Mouse (Mus musculus): ENCODE data around the gene Fcnb. TPM values are rescaled to one million over a fixed set of nuclear protein-coding genes. Genes with fewer than 3 reads are reported as not detected.

Fcnb gene
- polyA plus RNA-seq, 1 experiment = 132 TPM

DNA sequence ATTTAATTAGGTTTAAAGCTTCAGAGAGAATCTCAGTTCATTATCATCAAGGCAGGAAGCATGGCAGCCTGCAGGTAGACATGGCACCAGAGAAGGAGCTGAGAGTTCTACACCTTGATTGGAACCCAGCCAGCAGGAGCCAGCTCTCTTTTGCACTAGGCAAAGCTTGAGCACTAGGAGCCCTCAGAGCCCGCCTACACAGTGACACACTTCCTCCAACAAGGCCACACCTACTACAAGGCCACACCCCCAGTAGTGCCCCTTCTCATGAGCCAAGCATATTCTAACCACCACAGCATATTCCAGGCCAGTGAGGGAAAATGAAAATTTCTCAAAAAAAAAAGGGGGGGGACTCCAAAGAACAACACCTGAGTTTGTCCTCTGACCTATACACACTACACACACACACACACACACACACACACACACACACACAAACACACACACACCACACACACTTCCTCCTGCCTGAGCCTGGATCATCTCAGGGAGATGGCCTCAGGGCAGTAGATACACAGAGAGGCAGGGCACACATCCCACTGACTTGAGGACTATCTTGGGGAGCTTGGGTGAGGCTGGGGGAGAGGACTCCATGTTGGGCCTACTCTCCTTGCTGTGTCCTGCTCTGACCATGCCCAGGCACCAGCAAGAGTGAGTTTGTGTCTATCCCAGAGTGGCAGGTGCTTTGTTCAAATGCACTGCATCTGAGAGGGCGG, 16.7 kb downstream of the Fcnb start:
- H3K4me1 ChIP-seq (ENCODE audit: control insufficient read depth, insufficient read depth, low read length) = peaks cover 4% of the 10 kb centered on the region; the same call in 1 of the 2 replicates
- peak overlapping the region; percentile 74 for H3K27ac ChIP-seq (ENCODE audit: control insufficient read depth, insufficient read depth, low read depth, low read length, poor library complexity)
- H3K4me3 ChIP-seq (replicated peaks; ENCODE audit: control insufficient read depth, low read depth, low read length) = no peak overlapping the region
- WGBS = 63% methylated on average over 2 of the region's 2 CpGs
- TF ChIP-seq CTCF (IDR thresholded peaks at IDR 0.05; ENCODE audit: control insufficient read depth, insufficient read depth, low read length) = no peak
- no peak for TF ChIP-seq POLR2A (IDR thresholded peaks at IDR 0.05; ENCODE audit: borderline replicate concordance, control insufficient read depth, low read depth, low read length)

DNA sequence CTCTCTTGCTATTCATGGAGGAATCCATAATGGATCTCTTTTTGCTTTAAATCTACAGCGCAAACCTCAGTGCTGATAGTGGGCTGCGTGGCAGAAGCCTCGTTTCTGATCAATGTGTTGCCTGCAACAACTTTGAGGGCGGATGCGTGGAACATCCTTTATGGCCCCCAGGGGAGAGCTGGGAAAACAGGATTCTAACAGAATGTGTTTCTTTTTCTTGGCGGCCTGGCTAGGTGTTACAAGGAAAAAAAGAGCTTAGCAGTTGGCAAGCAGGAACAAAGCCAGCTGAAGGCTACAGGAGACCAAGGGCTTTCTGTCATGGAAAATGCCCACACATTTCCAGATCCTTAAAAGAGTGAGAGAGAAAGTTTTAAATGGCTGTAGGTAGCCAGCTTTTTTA, 17.5 kb downstream of the Fcnb start:
- no peak overlapping the region for H3K4me3 ChIP-seq (replicated peaks; ENCODE audit: control insufficient read depth, low read depth, low read length)
- TF ChIP-seq CTCF (IDR thresholded peaks at IDR 0.05; ENCODE audit: control insufficient read depth, insufficient read depth, low read length) = no peak
- TF ChIP-seq POLR2A (IDR thresholded peaks at IDR 0.05; ENCODE audit: borderline replicate concordance, control insufficient read depth, low read depth, low read length) = no peak
- WGBS = 90% methylated on average over 6 of the region's 6 CpGs
- H3K27ac ChIP-seq (ENCODE audit: control insufficient read depth, insufficient read depth, low read depth, low read length, poor library complexity) = 0 out of 2 replicates have a peak overlapping the region, but pooled peaks have one; percentile 37
- peaks cover 4% of the 10 kb centered on the region; the same call in 1 of the 2 replicates for H3K4me1 ChIP-seq (ENCODE audit: control insufficient read depth, insufficient read depth, low read length)

DNA sequence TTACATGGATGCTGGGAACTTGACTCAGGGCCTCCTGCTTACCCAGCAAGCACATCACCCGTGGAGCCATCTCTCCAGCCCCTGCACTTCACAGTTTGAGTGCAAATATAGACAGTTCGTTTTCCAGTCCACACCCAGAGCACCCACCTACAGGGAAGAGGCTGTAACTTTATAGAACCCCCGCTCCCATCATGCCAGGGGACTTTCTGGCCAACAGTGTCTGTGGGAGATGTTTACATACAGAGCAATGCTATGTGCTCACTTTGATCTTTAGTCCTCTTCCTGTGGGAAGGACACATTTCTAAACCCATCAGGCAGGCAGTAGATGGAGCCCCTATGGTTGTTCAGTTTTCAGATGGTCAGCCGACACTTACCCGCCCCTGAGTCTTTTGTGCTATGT, 18.0 kb downstream of the Fcnb start:
- WGBS = 92% methylated on average over 5 of the region's 5 CpGs
- Histone ChIP-seq H3K27ac (ENCODE audit: control insufficient read depth, insufficient read depth, low read depth, low read length, poor library complexity) (no peak overlapping the region), H3K4me1 (ENCODE audit: control insufficient read depth, insufficient read depth, low read length) (peaks cover 4% of the 10 kb centered on the region; the same call in 1 of the 2 replicates), H3K4me3 (replicated peaks; ENCODE audit: control insufficient read depth, low read depth, low read length) (no peak overlapping the region)
- TF ChIP-seq POLR2A (IDR thresholded peaks at IDR 0.05; ENCODE audit: borderline replicate concordance, control insufficient read depth, low read depth, low read length) (no peak), CTCF (IDR thresholded peaks at IDR 0.05; ENCODE audit: control insufficient read depth, insufficient read depth, low read length) (no peak)

DNA sequence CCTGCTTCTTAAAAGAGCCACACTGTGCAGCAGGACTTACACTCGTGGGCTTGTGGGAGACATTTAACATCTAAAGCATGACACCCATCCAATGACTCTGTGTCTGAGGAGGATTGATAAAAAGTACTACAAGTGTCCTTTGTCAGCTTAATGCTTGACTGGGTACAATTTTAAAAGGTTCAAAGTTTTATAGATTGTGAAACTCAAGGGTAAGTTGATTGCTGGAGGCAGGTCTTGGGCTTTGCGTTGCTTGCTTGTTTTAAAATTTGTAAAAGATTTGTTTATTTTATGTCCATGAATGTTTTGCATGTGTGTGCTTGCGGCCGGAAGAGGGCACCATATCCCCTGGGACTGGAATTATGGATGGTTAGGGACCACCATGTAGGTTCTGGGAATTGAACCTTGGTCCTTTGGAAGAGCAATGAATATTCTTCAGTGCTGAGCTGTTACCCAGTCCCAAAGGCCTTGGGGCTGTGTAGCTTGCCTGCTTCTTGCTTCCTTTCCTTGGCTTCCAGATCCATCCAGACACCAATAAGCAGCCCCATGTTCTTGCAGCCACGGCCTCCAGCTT, 19.5 kb downstream of the Fcnb start:
- Histone ChIP-seq H3K4me1 (ENCODE audit: control insufficient read depth, insufficient read depth, low read length) (peaks cover 4% of the 10 kb centered on the region; the same call in 1 of the 2 replicates), H3K4me3 (replicated peaks; ENCODE audit: control insufficient read depth, low read depth, low read length) (no peak overlapping the region), H3K27ac (ENCODE audit: control insufficient read depth, insufficient read depth, low read depth, low read length, poor library complexity) (peak overlapping the region; percentile 83)
- TF ChIP-seq CTCF (IDR thresholded peaks at IDR 0.05; ENCODE audit: control insufficient read depth, insufficient read depth, low read length) = no peak
- no peak for TF ChIP-seq POLR2A (IDR thresholded peaks at IDR 0.05; ENCODE audit: borderline replicate concordance, control insufficient read depth, low read depth, low read length)
- 74% methylated on average over 5 of the region's 5 CpGs for WGBS

GRCm38 (mm10) chr2:28064339-28065080, 20.2 kb downstream of the Fcnb start:
- H3K27ac ChIP-seq (ENCODE audit: control insufficient read depth, insufficient read depth, low read depth, low read length, poor library complexity) = peak overlapping the region; percentile 75
- no peak overlapping the region for H3K4me3 ChIP-seq (replicated peaks; ENCODE audit: control insufficient read depth, low read depth, low read length)
- TF ChIP-seq CTCF (IDR thresholded peaks at IDR 0.05; ENCODE audit: control insufficient read depth, insufficient read depth, low read length) (no peak), POLR2A (IDR thresholded peaks at IDR 0.05; ENCODE audit: borderline replicate concordance, control insufficient read depth, low read depth, low read length) (no peak)
- peaks cover 4% of the 10 kb centered on the region; the same call in 1 of the 2 replicates for H3K4me1 ChIP-seq (ENCODE audit: control insufficient read depth, insufficient read depth, low read length)
- 45% methylated on average over 7 of the region's 7 CpGs for WGBS

DNA sequence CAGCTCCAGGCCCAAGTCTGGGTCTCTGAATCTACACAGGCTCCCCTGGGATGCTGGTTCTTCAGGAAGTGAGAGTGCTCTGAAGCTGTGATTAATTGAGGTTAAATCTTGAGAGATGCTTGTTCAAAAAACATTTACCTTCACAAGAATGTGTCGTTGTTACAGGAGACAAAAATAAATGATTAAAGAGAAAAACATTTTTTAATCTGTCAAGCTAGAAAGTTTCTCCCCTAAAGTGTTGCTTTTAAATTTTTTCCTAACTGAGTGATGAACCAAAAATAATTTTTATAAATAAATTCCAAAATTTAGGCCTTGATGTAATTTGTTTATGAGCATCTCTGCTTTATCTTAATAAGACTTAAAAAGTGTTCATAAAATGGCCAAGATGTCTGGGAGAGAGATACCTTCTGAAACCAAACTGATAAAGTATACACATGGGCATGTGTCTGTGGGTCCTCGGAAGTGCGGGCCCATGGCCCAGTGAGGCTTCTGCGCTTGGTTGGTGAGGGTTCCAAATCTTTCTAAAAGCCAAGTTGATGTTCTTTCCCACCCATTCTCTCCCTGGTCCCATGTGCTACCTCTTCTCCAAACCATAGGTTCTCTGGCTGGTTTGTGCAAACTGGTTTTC, 20.9 kb downstream of the Fcnb start:
- Histone ChIP-seq H3K4me1 (ENCODE audit: control insufficient read depth, insufficient read depth, low read length) (peaks cover 3% of the 10 kb centered on the region; the same call in 1 of the 2 replicates), H3K4me3 (replicated peaks; ENCODE audit: control insufficient read depth, low read depth, low read length) (no peak overlapping the region), H3K27ac (ENCODE audit: control insufficient read depth, insufficient read depth, low read depth, low read length, poor library complexity) (peak overlapping the region; percentile 80)
- 76% methylated on average over 4 of the region's 4 CpGs for WGBS
- TF ChIP-seq CTCF (IDR thresholded peaks at IDR 0.05; ENCODE audit: control insufficient read depth, insufficient read depth, low read length) (no peak), POLR2A (IDR thresholded peaks at IDR 0.05; ENCODE audit: borderline replicate concordance, control insufficient read depth, low read depth, low read length) (no peak)

- Histone ChIP-seq H3K27ac (ENCODE audit: control insufficient read depth, insufficient read depth, low read depth, low read length, poor library complexity) (no peak overlapping the region), H3K4me3 (replicated peaks; ENCODE audit: control insufficient read depth, low read depth, low read length) (no peak overlapping the region), H3K4me1 (ENCODE audit: control insufficient read depth, insufficient read depth, low read length) (no peaks in the 10 kb centered on the region; the same call in 1 of the 2 replicates)
- 83% methylated on average over 1 of the region's 1 CpGs for WGBS
- no peak for TF ChIP-seq POLR2A (IDR thresholded peaks at IDR 0.05; ENCODE audit: borderline replicate concordance, control insufficient read depth, low read depth, low read length)
- TF ChIP-seq CTCF (IDR thresholded peaks at IDR 0.05; ENCODE audit: control insufficient read depth, insufficient read depth, low read length) = no peak
Measured at GRCm38 (mm10) chr2:28059922-28060321, 24.8 kb downstream of the Fcnb start.

All from bone marrow, adult 2 months (tissue).